Mouse (Mus musculus) heart, adult 2 months (tissue): ENCODE data around the gene Fryl.

ENCODE experiments used
- CTCF ChIP-seq: fragments of 200-600 bp; IDR thresholded peaks from 2 replicates; pipeline ENCODE4 v1.8.1; 2022; ENCODE audit warnings: antibody characterized with exemption, mild to moderate bottlenecking, moderate library complexity
- POLR2A ChIP-seq: fragments of 200-500 bp; IDR thresholded peaks from 2 replicates; pipeline ENCODE4 v1.6.1; 2011; ENCODE audit warnings: mild to moderate bottlenecking, low read depth, low read length, control low read depth; ENCODE audit not compliant: insufficient read depth

DNA sequence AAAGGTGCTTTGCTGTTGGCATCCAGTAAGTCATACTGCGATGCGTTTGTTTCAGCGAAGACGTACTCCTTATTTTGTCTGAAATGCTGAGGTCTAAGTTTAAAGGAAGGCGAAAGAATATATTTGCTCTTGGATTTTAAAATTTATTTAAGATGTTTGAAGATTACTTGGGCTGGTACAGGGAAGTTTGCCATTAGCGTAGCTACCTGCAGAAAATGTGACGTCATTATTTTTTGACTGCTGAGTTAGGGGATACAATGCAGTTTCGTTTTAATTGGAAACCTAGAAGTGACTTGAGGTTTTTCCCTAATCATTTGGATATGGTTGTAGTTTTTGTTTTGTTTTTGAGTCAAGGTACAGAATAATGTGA lies 37.0 kb upstream of the Fryl start:
- TF ChIP-seq CTCF, result no peak
- no peak for TF ChIP-seq POLR2A
